Mouse (Mus musculus): ENCODE data around the gene Zdhhc18.
A peak's percentile ranks its signal among the peaks of the same experiment; 100 is the strongest.
"Not testable (repeated sequence)": the region's sequence is repeated elsewhere in the genome, so short reads cannot be mapped to it uniquely, and the experiment has no call there.

Gene Zdhhc18

DNA sequence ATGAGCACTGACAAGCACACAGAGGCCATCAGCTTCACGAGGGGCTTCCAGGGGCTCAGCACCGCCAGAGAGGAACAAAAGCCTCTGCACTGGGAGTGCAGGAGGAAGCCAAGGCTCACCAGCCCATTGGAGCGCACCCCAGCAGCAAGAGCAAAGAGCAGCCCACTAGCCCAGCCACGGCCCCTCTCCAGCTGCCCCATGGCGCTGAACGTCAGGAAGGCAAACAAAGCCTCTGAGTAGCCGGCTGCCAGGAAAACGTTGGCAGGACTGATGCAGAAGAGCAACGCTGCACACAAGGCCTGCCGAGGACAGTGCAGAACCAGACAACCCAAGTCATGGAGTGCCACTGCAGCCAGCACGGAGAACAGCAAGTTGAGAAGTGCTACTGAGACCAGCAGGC lies 15.2 kb upstream of the Zdhhc18 start:
- no peak for DNase-seq (ENCODE audit: low read depth, low spot score)

DNA sequence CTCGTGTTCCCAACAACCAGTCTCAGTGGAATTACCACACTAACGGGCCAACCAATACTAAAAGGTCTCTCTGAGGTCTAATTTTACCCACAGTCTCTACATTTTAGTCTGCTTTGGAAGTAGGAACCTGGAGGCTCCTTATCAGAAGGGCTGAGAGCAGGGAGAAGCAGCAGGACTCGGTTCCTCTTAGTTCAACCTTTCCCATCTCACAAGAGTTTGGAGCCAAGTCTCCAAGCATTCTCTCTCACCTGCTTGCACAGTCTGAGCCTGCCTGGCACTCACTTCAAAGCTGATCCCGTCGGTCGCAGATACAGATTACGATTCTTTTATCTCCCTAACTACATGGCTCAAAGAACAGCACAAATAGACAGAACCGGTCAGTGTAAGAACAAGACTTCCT lies 13.0 kb upstream of the Zdhhc18 start:
- no peak for DNase-seq (ENCODE audit: low read depth, low spot score)

DNA sequence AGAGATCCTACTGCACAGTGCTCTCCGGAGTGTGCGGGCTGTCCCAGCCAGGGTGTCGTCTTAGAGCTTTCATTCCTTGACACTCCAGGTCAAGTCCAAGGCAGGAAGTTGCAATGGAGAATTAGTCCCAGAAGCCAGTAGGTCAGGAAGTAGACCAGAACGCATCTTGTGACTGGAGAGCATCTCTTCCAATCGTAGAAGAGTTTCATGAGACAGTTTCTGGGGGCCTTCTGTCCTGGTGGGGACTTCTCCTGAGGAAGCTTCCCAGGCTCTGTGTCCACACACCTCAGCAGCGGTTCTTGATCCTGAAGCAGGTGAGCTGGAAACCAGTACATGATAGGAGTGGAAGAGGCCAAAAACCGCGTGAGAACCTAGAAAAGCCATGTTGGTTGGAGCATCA lies 12.5 kb upstream of the Zdhhc18 start:
- DNase-seq (ENCODE audit: low read depth, low spot score), result no peak

DNA sequence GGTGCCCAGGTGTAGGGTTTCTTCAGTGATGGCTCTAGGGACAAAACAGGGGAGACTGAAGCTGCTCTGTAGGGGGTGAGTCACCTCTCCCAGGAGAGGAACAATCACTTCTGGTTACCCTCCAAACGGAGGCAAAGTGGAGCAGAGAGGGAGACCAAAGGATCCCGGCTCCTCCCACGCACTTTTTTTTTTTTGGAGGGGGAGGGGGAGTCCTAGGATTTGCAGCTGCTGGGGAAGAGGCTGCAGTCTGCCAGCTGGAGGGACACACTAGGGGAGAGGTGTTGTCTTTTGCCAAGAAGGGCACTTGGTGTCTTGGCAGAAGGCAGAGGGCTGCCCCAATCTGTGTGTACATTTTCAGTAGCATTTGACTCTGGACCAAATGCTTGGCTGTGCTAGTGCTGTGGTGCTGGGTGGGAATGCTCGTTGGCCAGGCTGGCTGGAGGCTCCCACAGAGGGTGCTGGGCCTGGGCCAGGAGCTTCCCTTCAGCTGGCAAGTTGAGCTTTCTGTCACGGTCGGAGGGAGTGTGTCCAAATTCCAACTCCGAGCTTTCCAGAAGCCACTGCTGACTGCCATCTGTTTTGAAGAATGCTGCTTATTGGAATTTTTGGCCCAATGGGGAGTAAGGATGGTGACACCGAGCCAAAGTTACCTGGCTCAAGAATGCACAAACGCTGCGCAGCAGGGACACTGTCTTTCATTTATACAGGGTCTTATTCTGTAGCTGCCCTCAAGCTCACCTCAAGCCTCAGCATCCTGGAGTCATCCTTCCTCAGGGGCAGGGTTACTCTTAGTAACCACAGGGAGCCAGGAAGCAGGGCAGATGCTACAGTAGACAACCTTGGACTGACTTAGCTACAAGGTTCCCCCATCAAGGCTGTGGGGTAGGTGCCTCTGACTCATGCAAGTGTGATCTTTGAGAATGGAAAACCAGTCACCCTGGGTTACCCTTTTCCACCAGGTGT lies 10.5 kb upstream of the Zdhhc18 start:
- DNase-seq (ENCODE audit: low read depth, low spot score), result no peak

DNA sequence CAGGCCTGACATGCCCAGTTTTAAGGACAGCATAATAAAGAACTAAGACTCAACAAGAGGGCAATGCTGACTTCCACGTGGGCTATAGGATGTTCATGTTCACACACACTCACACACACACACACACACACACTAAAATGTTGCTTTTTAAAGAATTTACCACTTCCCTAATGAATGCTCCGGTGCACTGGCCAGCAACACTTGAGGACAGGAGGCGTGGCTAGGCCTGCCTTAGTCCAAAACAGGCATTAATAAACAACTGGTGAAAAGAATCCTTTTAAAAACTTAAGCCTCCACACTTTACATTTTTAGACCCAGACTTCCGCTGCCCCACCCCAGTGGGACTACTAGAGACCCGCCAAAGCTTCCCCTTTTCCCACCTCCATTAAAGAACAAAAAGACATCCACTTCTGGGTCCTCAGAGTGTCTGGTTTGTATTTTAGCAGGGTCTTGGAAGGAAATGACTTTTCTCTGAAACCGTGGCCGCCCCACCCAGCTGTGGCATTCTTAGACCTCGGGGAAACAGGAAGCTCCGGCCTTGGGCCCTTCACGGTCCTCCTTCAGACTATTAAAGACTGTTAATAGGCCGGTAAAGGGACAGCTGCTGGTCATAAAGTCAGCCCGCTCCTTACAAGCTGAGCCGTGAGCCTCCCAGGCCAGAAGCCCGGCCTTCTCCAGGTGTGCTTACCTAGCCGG lies 9.7 kb upstream of the Zdhhc18 start:
- DNase-seq (ENCODE audit: low read depth, low spot score), result no peak

DNA sequence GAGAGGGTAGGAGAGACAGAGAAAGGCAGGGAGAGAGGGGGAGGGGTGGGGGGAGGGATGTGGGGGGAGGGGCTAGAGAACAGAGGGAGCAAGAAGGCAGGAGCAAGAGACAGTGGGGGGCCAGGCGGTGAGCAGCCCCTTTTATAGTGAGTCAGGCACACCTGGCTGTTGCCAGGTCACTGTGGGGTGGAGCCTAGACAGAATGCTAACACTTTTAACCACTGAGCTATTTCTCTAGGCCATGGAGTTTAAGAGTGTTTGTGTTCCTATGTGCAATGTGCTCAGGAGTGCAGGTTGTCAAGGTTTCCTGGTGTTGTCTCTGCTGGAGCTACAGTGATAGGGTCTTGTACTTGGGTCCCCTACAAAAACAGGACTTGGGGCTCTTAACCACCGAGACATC lies 8.8 kb upstream of the Zdhhc18 start:
- DNase-seq (ENCODE audit: low read depth, low spot score), result no peak

DNA sequence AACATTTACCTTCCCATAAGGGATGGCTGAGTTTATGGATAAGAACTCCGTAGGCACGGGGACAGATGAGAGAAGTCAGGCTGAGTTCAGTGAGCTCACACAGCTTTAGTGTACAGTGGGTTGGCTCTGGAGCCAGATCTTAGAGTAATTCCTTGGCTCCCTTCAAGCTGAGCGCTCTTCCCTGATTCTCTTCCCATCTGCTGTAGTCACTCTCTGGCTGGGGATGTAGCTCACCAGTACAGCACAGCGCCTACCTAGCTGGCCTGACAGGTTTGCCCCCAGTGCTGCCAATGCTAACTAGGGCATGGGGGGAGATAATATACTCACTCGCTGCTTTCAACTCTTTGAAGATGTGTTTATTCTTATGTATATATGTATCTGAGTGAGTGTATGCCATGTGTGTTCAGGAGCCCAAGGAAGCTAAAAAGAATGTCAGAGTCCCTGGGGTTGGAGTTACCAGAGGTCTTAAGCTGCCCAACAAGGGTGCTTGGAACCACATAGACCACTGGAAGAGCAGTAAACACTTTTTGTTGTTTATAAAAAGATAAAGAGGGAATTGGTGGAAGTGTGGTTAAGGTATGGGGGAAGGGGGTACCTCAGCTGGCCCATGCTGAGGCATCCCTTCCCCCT lies 8.0 kb upstream of the Zdhhc18 start:
- no peak for DNase-seq (ENCODE audit: low read depth, low spot score)

DNA sequence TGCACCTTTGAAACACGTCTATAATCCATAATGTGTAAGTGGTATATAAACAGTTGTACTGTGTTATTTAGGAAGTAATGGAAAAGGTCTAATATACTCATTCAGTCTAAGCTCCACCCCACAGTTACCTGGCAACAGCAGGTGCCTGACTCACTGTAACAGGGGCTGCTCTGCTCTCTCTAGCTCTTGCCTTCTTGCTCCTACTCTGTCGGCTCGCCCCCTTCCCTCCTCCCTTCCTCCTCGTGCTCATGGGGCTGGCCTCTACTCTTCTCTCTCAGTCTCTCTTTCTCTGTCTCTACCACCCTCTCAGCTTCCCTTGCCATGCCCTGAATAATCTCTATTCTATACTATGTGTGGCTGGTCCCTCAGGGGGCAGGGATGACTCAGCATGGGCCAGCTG lies 7.0 kb upstream of the Zdhhc18 start:
- no peak for DNase-seq (ENCODE audit: low read depth, low spot score)

DNA sequence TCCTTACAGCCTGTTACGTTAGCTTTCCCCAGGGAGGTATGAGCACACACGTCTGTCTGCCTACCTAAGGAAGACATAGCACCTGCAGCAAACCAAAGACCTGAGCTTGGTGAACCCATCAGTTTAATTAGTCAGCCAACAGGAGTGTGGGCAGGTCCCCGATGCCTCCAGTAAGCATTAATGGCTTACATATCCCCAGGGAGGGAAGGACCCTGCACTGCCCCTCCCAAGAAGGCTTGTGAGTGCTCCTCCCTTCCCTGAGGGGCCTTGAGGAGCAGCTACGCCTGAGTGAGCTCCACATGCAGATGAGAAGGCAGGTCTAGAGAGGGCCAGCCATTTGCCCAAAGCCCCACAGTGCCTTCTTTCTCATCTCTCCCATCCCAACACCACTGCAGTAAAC lies 6.3 kb upstream of the Zdhhc18 start:
- no peak for DNase-seq (ENCODE audit: low read depth, low spot score)

DNA sequence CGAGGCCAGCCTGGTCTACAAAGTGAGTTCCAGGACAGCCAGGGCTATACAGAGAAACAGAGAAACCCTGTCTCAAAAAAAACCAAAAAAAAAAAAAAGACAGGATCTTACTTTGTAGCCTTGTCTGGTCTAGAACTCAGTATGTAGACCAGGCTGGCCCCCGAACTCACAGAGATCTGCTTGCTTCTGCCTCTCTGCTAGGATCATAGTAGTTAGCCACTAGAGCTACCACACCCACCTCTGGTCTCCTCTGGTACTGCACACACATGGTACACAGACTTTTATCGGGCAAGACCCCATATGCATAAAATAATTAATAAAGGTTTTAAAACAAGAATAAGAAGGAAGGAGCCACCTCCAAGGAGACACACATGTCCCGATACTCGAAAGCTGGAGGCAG lies 4.1 kb upstream of the Zdhhc18 start:
- DNase-seq (ENCODE audit: low read depth, low spot score), result not testable (repeated sequence)

DNA sequence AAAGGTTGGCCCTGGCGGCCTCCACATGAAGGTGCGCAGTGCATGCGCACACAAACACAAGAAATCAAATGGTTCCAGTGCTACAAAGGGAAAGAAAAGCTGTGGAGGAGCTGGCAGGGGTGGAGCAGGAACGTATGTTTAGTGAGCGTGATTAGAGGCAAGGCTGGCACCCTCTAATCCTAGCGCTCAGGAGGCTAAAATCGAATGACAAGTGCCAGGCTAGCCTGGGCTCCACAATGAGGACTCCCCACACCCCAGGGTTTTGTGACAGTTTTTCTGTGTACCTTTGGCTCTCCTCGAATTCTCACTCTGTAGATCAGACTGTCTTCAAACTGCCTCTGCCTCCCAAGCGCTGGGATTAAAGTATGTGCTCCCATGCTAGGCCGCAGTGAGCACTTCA lies 2.8 kb upstream of the Zdhhc18 start:
- DNase-seq (ENCODE audit: low read depth, low spot score), result no peak

DNA sequence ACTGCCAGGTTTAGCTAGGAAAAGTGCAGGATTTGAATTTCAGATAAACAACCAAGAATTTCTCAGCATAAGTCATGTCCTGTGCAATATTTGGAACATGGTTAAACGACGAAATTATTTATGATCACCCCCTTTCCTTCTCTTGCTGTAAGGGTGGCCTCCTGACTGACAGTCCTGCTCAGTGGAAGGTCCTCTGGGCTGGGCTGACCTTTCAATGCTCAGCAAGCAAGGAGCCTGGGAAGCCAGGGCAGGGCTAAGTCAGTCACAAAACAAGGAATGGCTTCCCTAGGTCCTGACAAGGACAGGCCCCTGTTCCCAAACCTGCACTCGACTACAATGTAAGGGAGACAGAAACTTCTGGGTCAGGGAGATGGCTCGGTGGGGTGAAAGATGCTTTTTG lies 2.0 kb upstream of the Zdhhc18 start:
- DNase-seq (ENCODE audit: low read depth, low spot score), result no peak

DNA sequence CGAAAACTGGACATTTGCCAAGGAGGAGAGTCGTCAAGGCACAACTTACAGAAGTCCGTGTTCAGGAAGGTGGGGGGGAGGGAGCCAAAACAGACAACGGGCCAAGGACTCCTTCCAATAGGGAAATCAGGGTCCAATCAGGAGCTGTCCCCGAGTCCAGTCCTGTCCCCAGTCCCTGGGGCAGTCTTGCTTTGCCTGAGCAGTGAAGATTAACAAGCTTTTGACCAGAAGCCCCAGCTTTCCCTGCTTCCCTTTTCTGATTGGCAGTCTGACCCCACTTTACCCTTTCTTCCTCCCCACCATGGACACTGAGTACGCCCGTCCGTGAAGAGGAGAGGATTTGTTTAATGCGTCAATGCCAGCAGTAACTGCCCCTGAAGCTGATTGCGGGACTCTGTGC lies 1.5 kb upstream of the Zdhhc18 start:
- DNase-seq (ENCODE audit: low read depth, low spot score), result no peak

DNA sequence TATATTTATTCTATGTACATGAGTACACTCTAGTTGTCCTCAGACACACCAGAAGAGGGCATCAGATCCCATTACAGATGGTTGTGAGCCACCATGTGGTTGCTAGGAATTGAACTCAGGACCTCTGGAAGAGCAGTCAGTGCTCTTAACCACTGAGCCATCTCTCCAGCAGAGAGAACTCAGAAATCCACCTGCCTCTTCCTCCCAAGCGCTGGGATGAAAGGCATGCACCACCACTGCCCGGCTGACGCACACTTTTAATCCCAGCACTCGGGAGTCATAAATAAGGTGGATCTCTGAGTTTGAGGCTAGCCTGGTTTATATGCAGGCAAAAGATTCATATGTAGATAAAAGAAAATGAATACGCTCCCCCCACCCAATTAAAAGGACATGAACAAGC lies 490 bp downstream of the Zdhhc18 start:
- DNase-seq (ENCODE audit: low read depth, low spot score), result not testable (repeated sequence)

DNA sequence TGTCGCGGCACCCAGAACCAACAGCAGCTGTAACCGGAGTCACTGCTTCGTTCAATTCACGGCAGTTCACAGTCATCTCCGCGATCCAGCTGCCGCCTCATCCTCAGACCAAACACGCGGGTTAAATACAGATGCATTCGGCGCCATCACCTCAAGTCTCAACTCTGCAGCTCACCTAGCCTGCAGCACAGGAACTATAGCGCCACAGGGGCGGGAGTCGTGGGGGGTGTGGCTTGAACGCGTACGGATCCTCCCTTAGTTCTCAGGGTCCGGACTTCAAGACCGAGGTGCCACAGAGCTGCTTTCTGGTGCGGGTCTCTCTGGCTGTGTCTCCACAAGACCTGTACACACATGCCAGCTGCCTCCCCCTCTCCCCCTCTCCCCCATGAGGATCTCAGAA lies 4.3 kb downstream of the Zdhhc18 start:
- no peak for DNase-seq (ENCODE audit: low read depth, low spot score)

DNA sequence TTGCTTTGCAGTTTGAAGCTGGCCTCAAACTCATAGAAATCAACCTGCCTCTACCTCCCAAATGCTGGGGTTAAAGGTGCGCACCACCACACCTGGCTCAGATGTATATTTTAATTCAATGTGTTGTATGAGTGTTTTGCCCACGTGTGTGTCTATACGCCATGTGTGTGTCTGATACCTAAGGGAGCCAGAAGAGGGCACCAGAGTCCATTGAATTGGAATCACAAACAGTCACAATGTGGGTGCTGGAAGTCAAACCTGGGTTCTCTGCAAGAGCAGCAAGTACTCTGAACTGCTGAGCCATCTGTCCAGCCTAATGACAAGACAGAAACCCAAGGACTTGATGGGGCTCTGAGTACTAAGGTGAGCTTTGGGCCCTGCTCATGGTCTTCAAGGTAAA lies 4.8 kb downstream of the Zdhhc18 start:
- no peak for DNase-seq (ENCODE audit: low read depth, low spot score)

DNA sequence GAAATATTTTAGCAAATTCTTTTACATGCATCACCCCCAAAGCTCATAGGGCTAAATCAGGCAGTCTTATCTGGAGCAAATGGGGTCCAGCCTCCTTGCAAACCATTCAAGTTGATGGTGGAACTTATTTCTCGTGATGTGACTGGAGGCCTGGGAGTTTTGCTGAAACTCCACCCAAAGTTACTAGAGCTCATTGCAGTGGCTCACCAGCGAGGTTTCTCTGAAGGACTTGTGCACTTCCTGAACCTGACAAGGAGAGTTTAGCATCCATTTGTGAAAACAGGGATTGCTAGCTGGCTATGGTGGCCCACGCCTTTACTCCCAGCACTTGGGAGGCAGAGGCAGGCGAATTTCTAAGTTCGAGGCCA lies 15.9 kb downstream of the Zdhhc18 start:
- DNase-seq (ENCODE audit: low read depth, low spot score), result no peak

DNA sequence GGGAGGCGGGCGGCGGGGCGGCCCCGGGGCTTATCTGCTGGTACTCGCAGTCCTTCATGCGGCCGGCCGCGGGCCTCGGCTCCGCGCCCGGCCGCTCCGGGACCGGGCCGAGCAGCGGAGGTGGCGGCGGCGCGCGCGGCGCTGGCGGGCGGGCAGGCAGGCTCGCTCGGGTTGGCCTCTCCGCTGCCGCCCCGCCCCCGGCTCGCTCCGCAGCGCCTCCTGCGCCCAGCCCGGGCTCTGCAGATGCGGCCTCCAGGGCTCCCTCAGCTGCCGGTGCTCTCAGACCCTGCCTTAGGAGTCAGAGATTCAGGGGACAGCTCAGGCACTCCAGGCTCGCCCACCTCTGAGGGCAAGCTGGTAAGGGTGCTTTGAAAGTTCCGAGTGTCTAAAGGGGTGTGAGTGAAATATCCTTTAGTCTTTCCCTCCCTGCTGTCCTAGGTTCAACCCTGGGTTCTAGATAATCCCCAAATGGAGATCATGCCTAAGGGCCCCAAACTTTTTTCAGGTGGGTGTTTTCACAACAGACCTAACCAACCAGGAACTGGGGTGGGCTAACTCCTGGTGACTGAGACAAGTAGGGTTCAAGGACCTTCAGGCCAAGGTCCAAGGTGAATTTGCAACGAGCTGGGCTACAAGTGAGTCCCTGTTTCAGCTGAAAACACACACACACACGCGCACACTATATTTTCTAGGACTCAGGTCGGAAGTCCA lies 16.5 kb downstream of the Zdhhc18 start:
- peak; percentile 61 for DNase-seq (ENCODE audit: low read depth, low spot score)

DNA sequence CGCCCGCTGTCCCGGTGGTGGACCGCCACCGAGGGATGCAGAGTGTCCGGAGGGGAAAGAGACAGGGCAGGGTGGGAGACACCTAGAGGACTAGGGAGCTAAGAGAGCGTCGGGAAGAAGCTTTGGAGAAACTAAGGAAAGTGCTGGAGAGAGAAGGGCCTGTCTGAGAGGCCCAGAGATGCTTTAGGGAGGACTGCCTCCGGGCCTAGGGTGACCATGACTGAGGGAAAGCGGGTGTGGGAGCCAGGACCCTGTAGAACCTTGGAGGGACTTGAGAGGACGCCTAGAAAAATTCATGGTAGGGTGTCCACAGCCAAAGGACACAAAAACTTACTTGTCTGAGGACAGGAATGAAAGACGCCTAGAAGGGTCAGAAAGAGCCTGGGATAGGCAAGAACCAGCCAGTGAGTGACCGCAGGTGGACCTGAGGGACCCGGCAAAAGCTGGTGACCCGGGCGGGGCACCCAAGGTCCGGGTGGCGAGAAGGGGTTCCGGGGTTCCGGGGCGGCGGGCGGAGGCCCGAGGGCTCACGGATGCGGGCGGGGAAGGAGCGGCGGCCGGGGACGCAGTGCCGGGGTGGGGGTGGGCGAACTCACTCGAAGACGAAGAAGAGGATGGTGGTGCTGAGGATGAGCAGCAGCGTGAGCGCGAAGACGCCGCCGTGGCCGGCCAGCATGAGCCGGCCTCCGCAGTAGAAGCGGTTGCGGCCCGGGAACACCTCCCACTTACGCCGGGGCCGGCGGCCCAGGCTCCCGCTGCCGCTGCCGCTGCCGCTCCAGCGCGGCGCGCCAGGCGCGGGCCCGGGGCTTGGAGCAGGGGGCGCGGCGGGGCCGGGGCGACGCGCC lies 17.2 kb downstream of the Zdhhc18 start:
- DNase-seq (ENCODE audit: low read depth, low spot score), result peak; percentile 20

DNA sequence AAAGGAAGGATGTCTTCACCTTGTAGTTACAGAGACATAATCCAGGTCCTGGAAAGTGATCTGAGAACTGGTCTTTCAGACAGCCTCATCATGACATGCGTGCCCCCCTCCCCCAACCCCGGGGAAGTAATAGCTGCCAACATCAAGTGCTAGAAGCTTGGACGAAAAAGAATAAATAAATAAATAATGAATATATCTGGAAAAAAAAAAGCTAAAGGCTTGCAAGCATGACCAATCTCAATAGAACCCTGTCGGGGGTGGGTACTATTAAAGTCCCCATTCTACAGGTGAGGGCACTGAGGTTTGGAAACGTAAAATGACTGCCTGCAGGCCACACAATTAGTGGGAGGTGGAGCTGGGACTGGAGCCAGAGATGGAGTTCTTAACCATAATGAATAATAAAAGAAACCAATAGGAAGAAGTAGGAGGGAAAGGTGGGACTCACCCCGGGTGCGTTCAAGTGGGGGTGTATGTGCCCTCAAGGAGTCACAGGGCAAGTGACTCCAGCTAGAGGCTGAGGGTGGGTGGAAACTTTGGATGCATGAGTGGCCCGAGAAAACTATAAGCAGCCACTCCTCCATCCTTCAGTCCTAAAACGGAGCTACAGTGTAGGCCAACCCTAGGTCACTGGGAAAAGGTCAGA lies 18.1 kb downstream of the Zdhhc18 start:
- DNase-seq (ENCODE audit: low read depth, low spot score), result no peak
